Mouse (Mus musculus): ENCODE measurements around the gene Ptgis. TPM values are rescaled to one million over a fixed set of nuclear protein-coding genes. Genes with fewer than 3 reads are reported as not detected.
A peak's percentile ranks its signal among the peaks of the same experiment; 100 is the strongest.

Ptgis gene
- polyA plus RNA-seq, 1 experiment from 2014 or later, result 11.2 TPM

GRCm38 (mm10) chr2:167198660-167199427 is 41.6 kb downstream of the Ptgis start:
- Histone ChIP-seq H3K27me3 (ENCODE audit: control insufficient read depth, insufficient read depth, low read length) (no peaks in the 10 kb centered on the region), H3K4me1 (ENCODE audit: control insufficient read depth, insufficient read depth, low read length) (peaks cover 13% of the 10 kb centered on the region), H3K4me2 (no peak overlapping the region), H3K9me3 (ENCODE audit: control insufficient read depth, low read length) (no peaks in the 10 kb centered on the region), H3K4me3 (ENCODE audit: low read depth, low read length) (no peak overlapping the region), H3K36me3 (ENCODE audit: control insufficient read depth, insufficient read depth, low read length) (no peaks in the 10 kb centered on the region), H3K27ac (ENCODE audit: low read depth, low read length) (no peak overlapping the region), H3K9ac (ENCODE audit: low read length) (no peak overlapping the region)
- 73% methylated on average over 13 of the region's 13 CpGs for WGBS
- no peak for DNase-seq (ENCODE audit: low spot score, missing footprints)
- no peak for ATAC-seq (ENCODE audit: low FRiP score)

DNA sequence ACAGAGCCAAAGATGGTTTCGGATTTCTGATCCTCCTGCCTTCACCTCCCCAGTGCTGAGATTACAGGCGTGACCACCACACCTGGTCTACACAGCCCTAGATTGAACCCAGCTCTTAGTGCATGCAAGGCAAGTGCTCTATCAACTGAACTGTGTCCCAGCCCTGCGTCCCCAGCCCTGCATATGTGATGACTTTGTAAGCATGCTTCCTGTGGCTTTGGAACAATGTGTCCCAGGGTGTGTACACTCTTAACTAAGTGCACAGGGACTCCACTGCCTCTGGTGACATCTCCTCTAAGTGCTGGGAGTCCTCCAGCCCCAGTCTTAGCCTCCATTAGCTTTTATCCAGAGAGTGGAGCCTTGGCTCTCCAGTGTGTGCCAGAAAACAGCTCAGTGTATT is 47.0 kb downstream of the Ptgis start:
- peaks cover 7% of the 10 kb centered on the region for H3K4me1 ChIP-seq (ENCODE audit: control insufficient read depth, insufficient read depth, low read length)
- no peak for DNase-seq (ENCODE audit: low spot score, missing footprints)
- H3K4me3 ChIP-seq (ENCODE audit: low read depth, low read length), result no peak overlapping the region
- no peaks in the 10 kb centered on the region for H3K36me3 ChIP-seq (ENCODE audit: control insufficient read depth, insufficient read depth, low read length)
- no peak overlapping the region for H3K4me2 ChIP-seq
- H3K9ac ChIP-seq (ENCODE audit: low read length), result no peak overlapping the region
- H3K27ac ChIP-seq (ENCODE audit: low read depth, low read length), result no peak overlapping the region
- H3K27me3 ChIP-seq (ENCODE audit: control insufficient read depth, insufficient read depth, low read length), result peaks cover 23% of the 10 kb centered on the region
- no peak for ATAC-seq (ENCODE audit: low FRiP score)
- no peaks in the 10 kb centered on the region for H3K9me3 ChIP-seq (ENCODE audit: control insufficient read depth, low read length)
- WGBS, result 84% methylated on average over 3 of the region's 3 CpGs

DNA sequence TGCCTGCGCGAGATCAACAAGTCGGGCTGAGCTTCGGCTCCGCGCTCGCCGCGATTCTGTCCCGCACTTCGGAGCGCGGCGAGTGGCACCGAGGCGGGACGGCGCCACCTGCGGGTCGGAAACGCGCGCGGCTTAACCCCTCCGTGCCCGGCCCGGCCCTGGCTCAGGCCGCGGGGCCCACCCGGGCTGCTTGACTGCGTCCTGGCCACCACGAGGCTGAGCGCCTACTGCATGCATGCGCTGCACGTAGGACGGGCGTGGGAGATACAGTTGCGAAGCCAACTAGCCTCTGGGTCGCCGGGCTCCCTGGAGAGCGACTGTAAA is 50.4 kb downstream of the Ptgis start, which contains the start of gene Kcnb1:
Gene Kcnb1, minus strand, starts transcription at position 80 of the 324 bp plus-strand sequence.
- peaks cover 33% of the 10 kb centered on the region for H3K27me3 ChIP-seq (ENCODE audit: control insufficient read depth, insufficient read depth, low read length)
- H3K27ac ChIP-seq (ENCODE audit: low read depth, low read length), result no peak within 1 kb of the TSS
- peak within 1 kb of the TSS; percentile 63 for H3K9ac ChIP-seq (ENCODE audit: low read length)
- peak within 1 kb of the TSS; percentile 81 for H3K4me2 ChIP-seq
- ATAC-seq (ENCODE audit: low FRiP score), result peak; percentile 76
- H3K4me3 ChIP-seq (ENCODE audit: low read depth, low read length), result peak within 1 kb of the TSS; percentile 60
- peaks cover 7% of the 10 kb centered on the region for H3K4me1 ChIP-seq (ENCODE audit: control insufficient read depth, insufficient read depth, low read length)
- DNase-seq (ENCODE audit: low spot score, missing footprints), result peak; percentile 97
- H3K9me3 ChIP-seq (ENCODE audit: control insufficient read depth, low read length), result no peaks in the 10 kb centered on the region
- under 1% methylated on average over 30 of the region's 41 CpGs for WGBS
- H3K36me3 ChIP-seq (ENCODE audit: control insufficient read depth, insufficient read depth, low read length), result no peaks in the 10 kb centered on the region

- ATAC-seq (ENCODE audit: low FRiP score) (peak; percentile 72), DNase-seq (ENCODE audit: low spot score, missing footprints) (peak; percentile 93)
- no peak overlapping the region for H3K27ac ChIP-seq (ENCODE audit: low read depth, low read length)
- H3K27me3 ChIP-seq (ENCODE audit: control insufficient read depth, insufficient read depth, low read length), result peaks cover 33% of the 10 kb centered on the region
- peak overlapping the region; percentile 63 for H3K9ac ChIP-seq (ENCODE audit: low read length)
- no peaks in the 10 kb centered on the region for H3K36me3 ChIP-seq (ENCODE audit: control insufficient read depth, insufficient read depth, low read length)
- H3K4me1 ChIP-seq (ENCODE audit: control insufficient read depth, insufficient read depth, low read length), result peaks cover 7% of the 10 kb centered on the region
- WGBS, result under 1% methylated on average over 39 of the region's 91 CpGs
- H3K4me2 ChIP-seq, result peak overlapping the region; percentile 81
- H3K4me3 ChIP-seq (ENCODE audit: low read depth, low read length), result peak overlapping the region; percentile 60
- no peaks in the 10 kb centered on the region for H3K9me3 ChIP-seq (ENCODE audit: control insufficient read depth, low read length)
Measured at GRCm38 (mm10) chr2:167189291-167190075, 50.9 kb downstream of the Ptgis start.

- peak; percentile 56 for ATAC-seq (ENCODE audit: low FRiP score)
- peaks cover 33% of the 10 kb centered on the region for H3K27me3 ChIP-seq (ENCODE audit: control insufficient read depth, insufficient read depth, low read length)
- peaks cover 7% of the 10 kb centered on the region for H3K4me1 ChIP-seq (ENCODE audit: control insufficient read depth, insufficient read depth, low read length)
- H3K27ac ChIP-seq (ENCODE audit: low read depth, low read length), result no peak overlapping the region
- H3K4me2 ChIP-seq, result peak overlapping the region; percentile 81
- peak; percentile 97 for DNase-seq (ENCODE audit: low spot score, missing footprints)
- H3K9ac ChIP-seq (ENCODE audit: low read length), result peak overlapping the region; percentile 63; the same call in 1 of the 2 replicates
- 15% methylated on average over 76 of the region's 83 CpGs for WGBS
- H3K9me3 ChIP-seq (ENCODE audit: control insufficient read depth, low read length), result no peaks in the 10 kb centered on the region
- peak overlapping the region; percentile 60 for H3K4me3 ChIP-seq (ENCODE audit: low read depth, low read length)
- H3K36me3 ChIP-seq (ENCODE audit: control insufficient read depth, insufficient read depth, low read length), result no peaks in the 10 kb centered on the region
Measured at GRCm38 (mm10) chr2:167188315-167189207, 51.8 kb downstream of the Ptgis start.

DNA sequence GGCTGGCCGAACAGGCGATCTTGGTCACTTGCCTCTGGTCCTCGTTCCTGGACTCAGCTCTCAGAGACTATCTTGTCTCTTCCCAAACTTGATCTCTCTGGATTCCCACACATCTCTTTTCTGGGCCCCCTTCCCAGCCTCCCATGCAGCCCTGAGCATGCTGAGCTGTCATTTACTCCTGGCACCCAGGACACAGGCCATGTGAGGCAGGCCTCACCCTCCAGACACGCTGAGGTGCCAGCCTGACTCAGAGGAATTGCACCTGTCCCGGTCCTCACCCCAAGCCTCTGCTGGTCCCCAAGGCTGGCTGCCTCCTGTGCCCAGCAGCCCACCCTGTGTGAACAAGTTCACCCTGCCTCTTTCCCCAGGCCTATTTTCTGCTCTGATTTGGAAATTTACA is 53.3 kb downstream of the Ptgis start:
- Histone ChIP-seq H3K4me2 (no peak overlapping the region), H3K4me3 (ENCODE audit: low read depth, low read length) (no peak overlapping the region), H3K36me3 (ENCODE audit: control insufficient read depth, insufficient read depth, low read length) (no peaks in the 10 kb centered on the region), H3K9ac (ENCODE audit: low read length) (no peak overlapping the region), H3K27ac (ENCODE audit: low read depth, low read length) (no peak overlapping the region), H3K4me1 (ENCODE audit: control insufficient read depth, insufficient read depth, low read length) (peaks cover 7% of the 10 kb centered on the region), H3K27me3 (ENCODE audit: control insufficient read depth, insufficient read depth, low read length) (peaks cover 33% of the 10 kb centered on the region), H3K9me3 (ENCODE audit: control insufficient read depth, low read length) (no peaks in the 10 kb centered on the region)
- DNase-seq (ENCODE audit: low spot score, missing footprints) (no peak), ATAC-seq (ENCODE audit: low FRiP score) (no peak)
- WGBS, result 92% methylated on average over 5 of the region's 5 CpGs

GRCm38 (mm10) chr2:167186544-167186943 is 53.9 kb downstream of the Ptgis start:
- no peak for DNase-seq (ENCODE audit: low spot score, missing footprints)
- Histone ChIP-seq H3K9ac (ENCODE audit: low read length) (no peak overlapping the region), H3K4me2 (no peak overlapping the region), H3K4me3 (ENCODE audit: low read depth, low read length) (no peak overlapping the region), H3K36me3 (ENCODE audit: control insufficient read depth, insufficient read depth, low read length) (no peaks in the 10 kb centered on the region), H3K27me3 (ENCODE audit: control insufficient read depth, insufficient read depth, low read length) (peaks cover 33% of the 10 kb centered on the region), H3K9me3 (ENCODE audit: control insufficient read depth, low read length) (no peaks in the 10 kb centered on the region), H3K4me1 (ENCODE audit: control insufficient read depth, insufficient read depth, low read length) (peaks cover 7% of the 10 kb centered on the region), H3K27ac (ENCODE audit: low read depth, low read length) (no peak overlapping the region)
- no peak for ATAC-seq (ENCODE audit: low FRiP score)
- WGBS, result 52% methylated on average over 10 of the region's 10 CpGs

- DNase-seq (ENCODE audit: low spot score, missing footprints) (no peak), ATAC-seq (ENCODE audit: low FRiP score) (no peak)
- Histone ChIP-seq H3K27me3 (ENCODE audit: control insufficient read depth, insufficient read depth, low read length) (peaks cover 28% of the 10 kb centered on the region), H3K27ac (ENCODE audit: low read depth, low read length) (no peak overlapping the region), H3K9ac (ENCODE audit: low read length) (no peak overlapping the region), H3K36me3 (ENCODE audit: control insufficient read depth, insufficient read depth, low read length) (no peaks in the 10 kb centered on the region), H3K9me3 (ENCODE audit: control insufficient read depth, low read length) (no peaks in the 10 kb centered on the region), H3K4me1 (ENCODE audit: control insufficient read depth, insufficient read depth, low read length) (peaks cover 7% of the 10 kb centered on the region), H3K4me3 (ENCODE audit: low read depth, low read length) (no peak overlapping the region), H3K4me2 (no peak overlapping the region)
- 64% methylated on average over 13 of the region's 13 CpGs for WGBS
Measured at GRCm38 (mm10) chr2:167186003-167186402, 54.4 kb downstream of the Ptgis start.

All from midbrain, embryonic 11.5 days (tissue).